In genomic region chr16:49901395-49901794, GRCm38 (mm10) we compare ENCODE assay signal across 21 mouse cellular contexts.
DNase-seq lines count a peak whose midpoint lies in the region; ATAC-seq lines count a peak whose summit lies in the region.
"Had no signal": no experiment of that assay in that cellular context is flagged by ENCODE, and none has a peak within 500 bp of the region (broad histone marks: within the 10 kb centered on the region; RNA-seq: fewer than 3 reads in every experiment).

No protein-coding gene starts in this region.

- peaks cover 45% of the 10 kb centered on the region for H3K4me1 ChIP-seq in liver, embryonic 12.5 days
- peaks cover 18% of the 10 kb centered on the region for H3K4me1 ChIP-seq in liver, embryonic 11.5 days (replicated peaks; ENCODE audit: control insufficient read depth, insufficient read depth, low read length)
- H3K4me1 ChIP-seq in midbrain, embryonic 11.5 days (ENCODE audit: control insufficient read depth, insufficient read depth, low read length) = no peaks in the 10 kb centered on the region
- peaks cover 6% of the 10 kb centered on the region; the same call in 1 of the 2 replicates for H3K4me1 ChIP-seq in midbrain, embryonic 13.5 days (replicated peaks)
- H3K4me1 ChIP-seq: forebrain, embryonic 12.5 days had no signal

- H3K9ac ChIP-seq in liver, embryonic 12.5 days = no peak overlapping the region
- H3K9ac ChIP-seq in liver, embryonic 11.5 days (ENCODE audit: low read depth, low read length) = no peak overlapping the region
- no peak overlapping the region for H3K9ac ChIP-seq in midbrain, embryonic 11.5 days (ENCODE audit: low read length)
- no peak overlapping the region for H3K9ac ChIP-seq in midbrain, embryonic 13.5 days (replicated peaks)
- H3K9ac ChIP-seq: embryonic facial prominence, embryonic 13.5 days; embryonic facial prominence, embryonic 15.5 days; forebrain, embryonic 12.5 days had no signal

- H3K4me3 ChIP-seq in liver, embryonic 12.5 days = no peak overlapping the region
- no peak overlapping the region for H3K4me3 ChIP-seq in liver, embryonic 11.5 days (ENCODE audit: low read depth, low read length)
- H3K4me3 ChIP-seq in midbrain, embryonic 11.5 days (ENCODE audit: low read depth, low read length) = no peak overlapping the region
- no peak overlapping the region for H3K4me3 ChIP-seq in midbrain, embryonic 13.5 days (replicated peaks)
- H3K4me3 ChIP-seq: embryonic facial prominence, embryonic 13.5 days; embryonic facial prominence, embryonic 15.5 days; erythroblast, embryonic 14.5 days; forebrain, embryonic 10.5 days; forebrain, embryonic 12.5 days had no signal

- 0 out of 2 replicates have a peak overlapping the region, but pooled peaks have one; percentile 12 for H3K27ac ChIP-seq in liver, embryonic 12.5 days
- H3K27ac ChIP-seq in liver, embryonic 11.5 days (ENCODE audit: low read depth, low read length) = no peak overlapping the region
- H3K27ac ChIP-seq in midbrain, embryonic 11.5 days (ENCODE audit: low read depth, low read length) = no peak overlapping the region
- no peak overlapping the region for H3K27ac ChIP-seq in midbrain, embryonic 13.5 days
- H3K27ac ChIP-seq: embryonic facial prominence, embryonic 13.5 days; embryonic facial prominence, embryonic 15.5 days; forebrain, embryonic 10.5 days; forebrain, embryonic 12.5 days had no signal

- ATAC-seq in liver, embryonic 12.5 days = no peak
- no peak for ATAC-seq in liver, embryonic 11.5 days (replicated peaks; ENCODE audit: low FRiP score)
- ATAC-seq in midbrain, embryonic 11.5 days (ENCODE audit: low FRiP score) = no peak
- no peak for ATAC-seq in midbrain, embryonic 13.5 days
- ATAC-seq: forebrain, embryonic 14.5 days; forebrain, embryonic 16.5 days had no signal

- H3K9me3 ChIP-seq in liver, embryonic 12.5 days (replicated peaks) = no peaks in the 10 kb centered on the region
- no peaks in the 10 kb centered on the region for H3K9me3 ChIP-seq in liver, embryonic 11.5 days (ENCODE audit: control insufficient read depth, low read length)
- no peaks in the 10 kb centered on the region for H3K9me3 ChIP-seq in midbrain, embryonic 11.5 days (ENCODE audit: control insufficient read depth, low read length)
- no peaks in the 10 kb centered on the region for H3K9me3 ChIP-seq in midbrain, embryonic 13.5 days
- H3K9me3 ChIP-seq: embryonic facial prominence, embryonic 13.5 days; embryonic facial prominence, embryonic 15.5 days; forebrain, embryonic 10.5 days; forebrain, embryonic 12.5 days had no signal

- peaks cover 97% of the 10 kb centered on the region for H3K36me3 ChIP-seq in liver, embryonic 12.5 days
- H3K36me3 ChIP-seq in liver, embryonic 11.5 days (ENCODE audit: control insufficient read depth, insufficient read depth, low read length) = peaks cover 13% of the 10 kb centered on the region
- no peaks in the 10 kb centered on the region; the same call in 1 of the 2 replicates for H3K36me3 ChIP-seq in midbrain, embryonic 11.5 days (ENCODE audit: control insufficient read depth, insufficient read depth, low read length)
- H3K36me3 ChIP-seq in midbrain, embryonic 13.5 days = peaks cover 4% of the 10 kb centered on the region
- H3K36me3 ChIP-seq: forebrain, embryonic 12.5 days had no signal

- no peak for DNase-seq in liver, embryonic 11.5 days (ENCODE audit: low spot score)
- DNase-seq in midbrain, embryonic 11.5 days (ENCODE audit: low spot score, missing footprints) = peak; percentile 54
- DNase-seq: adrenal gland, adult 2 months; adrenal gland, postnatal 10 days; adrenal gland, postnatal 25 days; cerebellum, adult 11 months; cerebellum, adult 18-20 months; cerebellum, adult 8-10 months; cerebellum, adult 9-11 months; cerebellum, postnatal 14 days; cerebellum, postnatal 36 days; embryo, embryonic 11 days had no signal

- H3K4me2 ChIP-seq in liver, embryonic 12.5 days = no peak overlapping the region
- no peak overlapping the region for H3K4me2 ChIP-seq in liver, embryonic 11.5 days
- H3K4me2 ChIP-seq in midbrain, embryonic 11.5 days = no peak overlapping the region
- no peak overlapping the region for H3K4me2 ChIP-seq in midbrain, embryonic 13.5 days (replicated peaks)
- H3K4me2 ChIP-seq: embryonic facial prominence, embryonic 13.5 days; embryonic facial prominence, embryonic 15.5 days; forebrain, embryonic 12.5 days had no signal

- no peaks in the 10 kb centered on the region for H3K27me3 ChIP-seq in liver, embryonic 12.5 days (replicated peaks)
- H3K27me3 ChIP-seq in liver, embryonic 11.5 days (replicated peaks; ENCODE audit: control insufficient read depth, insufficient read depth, low read length) = no peaks in the 10 kb centered on the region
- H3K27me3 ChIP-seq in midbrain, embryonic 11.5 days (ENCODE audit: control insufficient read depth, insufficient read depth, low read length) = no peaks in the 10 kb centered on the region
- no peaks in the 10 kb centered on the region for H3K27me3 ChIP-seq in midbrain, embryonic 13.5 days
- H3K27me3 ChIP-seq: embryonic facial prominence, embryonic 13.5 days; embryonic facial prominence, embryonic 15.5 days; forebrain, embryonic 12.5 days had no signal
